29 mouse cellular contexts compared by ENCODE assay signal in genomic region chr2:124639221-124639963, GRCm38 (mm10).
DNase-seq lines count a peak whose midpoint lies in the region; ATAC-seq and TF ChIP-seq lines count a peak whose summit lies in the region.
"Had no signal": no experiment of that assay in that cellular context is flagged by ENCODE, and none has a peak within 500 bp of the region (broad histone marks: within the 10 kb centered on the region; RNA-seq: fewer than 3 reads in every experiment).

No protein-coding gene starts in this region.

- no peak for ATAC-seq in midbrain, embryonic 16.5 days
- ATAC-seq: forebrain, embryonic 16.5 days had no signal

- H3K9ac ChIP-seq in midbrain, embryonic 16.5 days (ENCODE audit: low read depth, low read length), result no peak overlapping the region
- H3K9ac ChIP-seq: heart, embryonic 13.5 days; liver, embryonic 14.5 days; stomach, embryonic 15.5 days had no signal

- no peaks in the 10 kb centered on the region for H3K9me3 ChIP-seq in midbrain, embryonic 10.5 days (replicated peaks)
- H3K9me3 ChIP-seq in midbrain, embryonic 16.5 days (replicated peaks; ENCODE audit: control insufficient read depth, low read length, poor library complexity, severe bottlenecking), result no peaks in the 10 kb centered on the region
- H3K9me3 ChIP-seq: heart, embryonic 13.5 days; stomach, embryonic 15.5 days had no signal

- H3K27ac ChIP-seq in midbrain, embryonic 10.5 days (replicated peaks), result peak overlapping the region; percentile 52; the same call in 1 of the 2 replicates
- no peak overlapping the region for H3K27ac ChIP-seq in midbrain, embryonic 16.5 days (ENCODE audit: low read length)
- H3K27ac ChIP-seq in left cerebral cortex, adult 2 months, result no peak overlapping the region
- H3K27ac ChIP-seq: gastrocnemius, adult 2 months; heart, adult 2 months; heart, embryonic 13.5 days; liver, embryonic 14.5 days; stomach, embryonic 15.5 days had no signal

- DNase-seq in embryo, embryonic 10.5 days (ENCODE audit: low spot score), result peak; percentile 28
- DNase-seq in embryo, embryonic 9.5 days (ENCODE audit: extremely low spot score), result no peak
- DNase-seq in midbrain, embryonic 10.5 days (ENCODE audit: low spot score), result peak; percentile 35
- DNase-seq in brain, embryonic 14.5 days (ENCODE audit: low read depth), result peak; percentile 44
- DNase-seq in mesoderm, embryonic 11.5 days (ENCODE audit: low read depth, low spot score), result peak; percentile 26
- no peak for DNase-seq in Muller cell, postnatal 12 days (ENCODE audit: inconsistent ontology term)
- DNase-seq in left cerebral cortex, adult 2 months (ENCODE audit: extremely low spot score in 1 of 2, low spot score in 2 of 2), result no peak
- DNase-seq: adrenal gland, postnatal 25 days; cerebellum, adult 18-20 months; cerebellum, postnatal 14 days; gastrocnemius, adult 2 months; gastrocnemius, postnatal 36 days; heart, adult 2 months; heart, postnatal 14 days; kidney, adult 8-10 months; kidney, postnatal 10 days; layer of hippocampus, postnatal 36 days; liver; lung, adult 2 months; lung, postnatal 10 days; retina, postnatal 1 day; right cerebral cortex, postnatal 25 days; thymus, postnatal 14 days had no signal

- peaks cover 61% of the 10 kb centered on the region for H3K4me1 ChIP-seq in midbrain, embryonic 10.5 days
- H3K4me1 ChIP-seq in midbrain, embryonic 16.5 days (ENCODE audit: control insufficient read depth, insufficient read depth, low read length), result peaks cover 15% of the 10 kb centered on the region

- 43% methylated on average over 5 of the region's 5 CpGs for WGBS in midbrain, embryonic 10.5 days
- 38% methylated on average over 5 of the region's 5 CpGs for WGBS in midbrain, embryonic 16.5 days

- H3K4me3 ChIP-seq in midbrain, embryonic 10.5 days, result no peak overlapping the region
- no peak overlapping the region for H3K4me3 ChIP-seq in midbrain, embryonic 16.5 days (ENCODE audit: low read depth, low read length)
- no peak overlapping the region for H3K4me3 ChIP-seq in left cerebral cortex, adult 2 months
- H3K4me3 ChIP-seq: erythroblast, embryonic 14.5 days; gastrocnemius, adult 2 months; heart, adult 2 months; heart, embryonic 13.5 days; stomach, embryonic 15.5 days had no signal

- no peaks in the 10 kb centered on the region for H3K27me3 ChIP-seq in midbrain, embryonic 10.5 days (ENCODE audit: low read depth, poor library complexity, severe bottlenecking)
- no peaks in the 10 kb centered on the region for H3K27me3 ChIP-seq in midbrain, embryonic 16.5 days (ENCODE audit: control insufficient read depth, insufficient read depth, low read depth, low read length)
- H3K27me3 ChIP-seq: heart, embryonic 13.5 days; stomach, embryonic 15.5 days had no signal

- no peak for TF ChIP-seq POLR2A in brain, embryonic 14.5 days (IDR thresholded peaks at IDR 0.05; ENCODE audit: borderline replicate concordance, extremely low read depth, insufficient read depth, insufficient read length, poor library complexity, severe bottlenecking)

- intact Hi-C loops in left cerebral cortex, adult 2 months (cut with DNase I), result no loop called here

- H3K4me2 ChIP-seq in midbrain, embryonic 16.5 days (ENCODE audit: low read length), result no peak overlapping the region
- H3K4me2 ChIP-seq: heart, embryonic 13.5 days; stomach, embryonic 15.5 days had no signal

- no peaks in the 10 kb centered on the region for H3K36me3 ChIP-seq in midbrain, embryonic 10.5 days
- no peaks in the 10 kb centered on the region for H3K36me3 ChIP-seq in midbrain, embryonic 16.5 days (ENCODE audit: control insufficient read depth, insufficient read depth, low read length)
- H3K36me3 ChIP-seq: heart, embryonic 13.5 days; stomach, embryonic 15.5 days had no signal

- no peak for TF ChIP-seq CTCF in brain, embryonic 14.5 days (IDR thresholded peaks at IDR 0.05; ENCODE audit: borderline replicate concordance, extremely low read depth, insufficient read depth, insufficient read length)
- no peak for TF ChIP-seq CTCF in left cerebral cortex, adult 2 months (IDR thresholded peaks at IDR 0.05)

Comparison
In these comparisons a context has a peak if more than half of its experiments do, and no peak if none do; other contexts are left out.
1. DNase-seq: peak in embryo, embryonic 10.5 days (single experiment), midbrain, embryonic 10.5 days (single experiment), brain, embryonic 14.5 days (single experiment) and mesoderm, embryonic 11.5 days (single experiment); none in embryo, embryonic 9.5 days (single experiment), Muller cell, postnatal 12 days (single experiment) and left cerebral cortex, adult 2 months (0 of 2).